Mouse (Mus musculus): Measurements from ENCODE around the gene Satb2.

- TF ChIP-seq ZC3H11A (IDR thresholded peaks at IDR 0.05; ENCODE audit: low read depth, low read length) (no peak), CHD1 (IDR thresholded peaks at IDR 0.05; ENCODE audit: low read depth, low read length) (no peak)
Measured at GRCm38 (mm10) chr1:56963291-56963690, 15.2 kb downstream of the Satb2 start.

All from CH12.LX (cell line).